Mouse (Mus musculus) lung, embryonic 14.5 days (tissue): ENCODE measurements around the gene Prkag1. TPM values are rescaled to one million over a fixed set of nuclear protein-coding genes. Genes with fewer than 3 reads are reported as not detected.

Source experiments
- ATAC-seq: fragments of 200-750 bp; cut with Nextera tagmentation; 2 replicates; pipeline ENCODE4 v1.8.0; 2017; ENCODE audit warnings: mild to moderate bottlenecking, moderate TSS enrichment, moderate library complexity; ENCODE audit not compliant: insufficient read depth
- DNase-seq: peaks from one replicate; pipeline ENCODE4 v3.0.0-alpha.2; 2015
- H3K27ac ChIP-seq: fragments of 300-500 bp; sonication (generic); 2 replicates; pipeline ENCODE4 v1.5.1; 2014; ENCODE audit warnings: low read depth, mild to moderate bottlenecking, moderate library complexity
- H3K27me3 ChIP-seq: fragments of 300-500 bp; sonication (generic); 2 replicates; pipeline ENCODE4 v1.6.1; 2014; ENCODE audit warnings: low read length, control low read depth; ENCODE audit not compliant: insufficient read depth
- H3K36me3 ChIP-seq: fragments of 300-500 bp; sonication (generic); 2 replicates; pipeline ENCODE4 v1.6.1; 2014; ENCODE audit warnings: control low read depth; ENCODE audit not compliant: insufficient read depth
- H3K4me1 ChIP-seq: fragments of 300-500 bp; sonication (generic); 2 replicates; pipeline ENCODE4 v1.6.1; 2014; ENCODE audit warnings: antibody characterized with exemption, control low read depth; ENCODE audit not compliant: insufficient read depth
- H3K4me2 ChIP-seq: fragments of 300-500 bp; sonication (generic); 2 replicates; pipeline ENCODE4 v1.6.1; 2014; ENCODE audit warnings: mild to moderate bottlenecking
- H3K4me3 ChIP-seq: fragments of 300-500 bp; sonication (generic); 2 replicates; pipeline ENCODE4 v1.5.1; 2014; ENCODE audit warnings: low read depth, low read length
- H3K9ac ChIP-seq: fragments of 300-500 bp; sonication (generic); 2 replicates; pipeline ENCODE4 v1.6.1; 2014
- H3K9me3 ChIP-seq: fragments of 300-500 bp; sonication (generic); 2 replicates; pipeline ENCODE4 v1.6.1; 2016; ENCODE audit warnings: low read depth, low read length, control low read depth
- CTCF ChIP-seq: IDR thresholded peaks from 2 replicates; pipeline ENCODE4 v1.5.1; 2016; ENCODE audit warnings: antibody characterized with exemption, low read depth
- WGBS: fragments of 180-500 bp; shearing (Covaris S2); extraction: QIAGEN DNeasy Blood & Tissue Kit; methylation state at CpG from one replicate; pipeline ENCODE4 v1.1.7; 2014; 5-methylcytosine and 5-hydroxymethylcytosine counted together
- polyA plus RNA-seq: library from polyadenylated mRNA; unstranded; fragments of >200 nt; fragmentation: Nextera tagmentation; extraction: Ambion mirVana; gene quantifications from 2 replicates; pipeline ENCODE4 v1.2.1, GENCODE M21; 2014

Prkag1 gene
- polyA plus RNA-seq, 1 experiment from 2014 or later = 93.4 TPM

GRCm38 (mm10) chr15:98869342-98870178 is 38.2 kb upstream of the Prkag1 start:
- H3K4me1 ChIP-seq = peaks cover 19% of the 10 kb centered on the region
- H3K4me3 ChIP-seq = peak overlapping the region; percentile 73
- peak overlapping the region; percentile 98 for H3K4me2 ChIP-seq
- no peak for TF ChIP-seq CTCF
- peaks cover 21% of the 10 kb centered on the region for H3K36me3 ChIP-seq
- no peak overlapping the region; the same call in 1 of the 2 replicates for H3K27ac ChIP-seq
- no peak for ATAC-seq
- no peaks in the 10 kb centered on the region for H3K9me3 ChIP-seq
- H3K27me3 ChIP-seq = no peaks in the 10 kb centered on the region
- peak overlapping the region; percentile 90 for H3K9ac ChIP-seq
- WGBS = 6% methylated on average over 8 of the region's 8 CpGs
- no peak for DNase-seq

GRCm38 (mm10) chr15:98868346-98869063 is 37.2 kb upstream of the Prkag1 start:
- Histone ChIP-seq H3K9me3 (no peaks in the 10 kb centered on the region), H3K27ac (peak overlapping the region; percentile 1; the same call in 1 of the 2 replicates), H3K27me3 (no peaks in the 10 kb centered on the region), H3K4me1 (peaks cover 19% of the 10 kb centered on the region), H3K4me3 (peak overlapping the region; percentile 73), H3K9ac (peak overlapping the region; percentile 90), H3K36me3 (peaks cover 32% of the 10 kb centered on the region), H3K4me2 (peak overlapping the region; percentile 98)
- no peak for DNase-seq
- WGBS = 27% methylated on average over 11 of the region's 11 CpGs
- ATAC-seq = no peak
- TF ChIP-seq CTCF = no peak

DNA sequence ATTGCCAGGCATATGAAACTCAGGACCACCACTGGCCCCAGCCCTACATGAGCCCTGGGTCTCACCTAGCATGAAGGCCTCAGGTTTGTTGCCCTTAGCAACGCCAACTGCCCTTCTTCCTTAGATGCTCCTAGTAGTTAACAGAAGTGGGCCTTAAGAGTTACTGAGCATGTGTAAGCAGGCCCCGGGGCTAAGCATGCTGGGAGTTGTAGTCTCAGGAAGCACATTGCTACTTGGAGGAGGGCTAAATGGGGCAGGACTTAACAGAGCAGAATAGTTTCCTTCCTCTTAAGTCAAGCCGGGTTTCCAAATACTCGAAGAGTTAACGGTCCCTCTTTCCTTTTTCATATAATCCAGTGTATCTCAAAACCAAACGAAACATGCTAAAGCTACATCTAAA is 36.0 kb upstream of the Prkag1 start:
- DNase-seq = peak; percentile 71
- no peak for ATAC-seq
- Histone ChIP-seq H3K36me3 (peaks cover 44% of the 10 kb centered on the region), H3K27ac (no peak overlapping the region), H3K4me3 (no peak overlapping the region), H3K9ac (no peak overlapping the region), H3K4me1 (peaks cover 19% of the 10 kb centered on the region), H3K27me3 (no peaks in the 10 kb centered on the region), H3K4me2 (peak overlapping the region; percentile 98), H3K9me3 (no peaks in the 10 kb centered on the region)
- TF ChIP-seq CTCF = no peak
- WGBS = 46% methylated on average over 6 of the region's 6 CpGs

DNA sequence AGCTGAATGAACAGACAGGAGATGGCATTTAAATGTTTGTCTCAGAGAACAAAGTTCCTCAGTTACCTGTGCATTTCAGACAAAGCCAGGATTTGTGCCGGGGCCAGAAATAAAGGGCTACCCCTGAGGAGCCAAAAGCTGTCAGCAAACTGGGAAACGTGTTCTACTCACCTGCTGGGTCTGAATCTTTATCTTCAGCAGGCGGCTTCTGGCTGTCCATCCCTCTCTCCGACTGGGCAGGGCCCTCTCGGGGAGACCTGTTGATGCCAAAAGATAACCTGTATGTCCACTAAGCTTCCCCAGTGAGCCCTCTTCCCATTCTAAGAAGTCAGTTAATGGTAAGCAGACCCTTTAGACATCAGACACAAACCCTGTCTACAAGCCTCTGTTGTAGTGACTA is 35.2 kb upstream of the Prkag1 start:
- Histone ChIP-seq H3K4me3 (no peak overlapping the region), H3K4me2 (no peak overlapping the region), H3K27me3 (no peaks in the 10 kb centered on the region), H3K27ac (no peak overlapping the region), H3K9ac (no peak overlapping the region), H3K9me3 (no peaks in the 10 kb centered on the region), H3K36me3 (peaks cover 52% of the 10 kb centered on the region), H3K4me1 (peaks cover 19% of the 10 kb centered on the region)
- WGBS = 84% methylated on average over 5 of the region's 5 CpGs
- no peak for ATAC-seq
- TF ChIP-seq CTCF = no peak
- DNase-seq = no peak

GRCm38 (mm10) chr15:98865771-98866170 is 34.5 kb upstream of the Prkag1 start:
- Histone ChIP-seq H3K9me3 (no peaks in the 10 kb centered on the region), H3K4me3 (no peak overlapping the region), H3K27ac (no peak overlapping the region), H3K4me1 (peaks cover 19% of the 10 kb centered on the region), H3K9ac (no peak overlapping the region), H3K36me3 (peaks cover 59% of the 10 kb centered on the region), H3K4me2 (no peak overlapping the region), H3K27me3 (no peaks in the 10 kb centered on the region)
- DNase-seq = no peak
- ATAC-seq = no peak
- 91% methylated on average over 8 of the region's 8 CpGs for WGBS
- TF ChIP-seq CTCF = no peak

- H3K9ac ChIP-seq = no peak overlapping the region
- H3K27ac ChIP-seq = no peak overlapping the region
- DNase-seq = no peak
- H3K4me2 ChIP-seq = no peak overlapping the region
- H3K9me3 ChIP-seq = no peaks in the 10 kb centered on the region
- no peak for ATAC-seq
- H3K27me3 ChIP-seq = no peaks in the 10 kb centered on the region
- no peak for TF ChIP-seq CTCF
- peaks cover 67% of the 10 kb centered on the region for H3K36me3 ChIP-seq
- no peak overlapping the region for H3K4me3 ChIP-seq
- 94% methylated on average over 6 of the region's 6 CpGs for WGBS
- peaks cover 19% of the 10 kb centered on the region for H3K4me1 ChIP-seq
Observed at GRCm38 (mm10) chr15:98864951-98865350, 33.6 kb upstream of the Prkag1 start.

DNA sequence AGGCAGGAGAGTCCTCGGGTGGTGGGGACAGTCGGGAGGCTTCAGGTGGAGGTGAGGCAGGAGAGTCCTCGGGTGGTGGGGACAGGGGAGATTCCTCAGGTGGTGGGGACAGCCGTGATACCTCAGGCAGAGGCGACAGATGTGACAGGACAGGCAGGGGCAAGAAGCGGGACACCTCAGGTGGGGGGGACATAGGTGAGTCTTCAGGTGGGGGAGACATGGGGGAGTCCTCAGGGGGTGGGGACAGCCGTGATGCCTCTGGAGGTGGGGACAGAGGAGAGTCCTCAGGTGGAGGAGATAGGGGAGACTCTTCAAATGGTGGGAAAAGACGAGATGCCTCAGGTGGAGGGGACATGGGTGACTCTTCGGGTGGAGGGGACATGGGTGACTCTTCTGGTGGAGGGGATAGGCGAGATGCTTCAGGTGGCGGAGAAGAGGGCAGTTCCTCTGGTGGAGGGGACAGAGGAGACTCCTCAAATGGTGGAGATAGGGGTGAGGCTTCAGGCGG is 32.2 kb upstream of the Prkag1 start:
- Histone ChIP-seq H3K27me3 (no peaks in the 10 kb centered on the region), H3K4me3 (no peak overlapping the region), H3K4me2 (no peak overlapping the region), H3K4me1 (peaks cover 12% of the 10 kb centered on the region; the same call in 1 of the 2 replicates), H3K9me3 (no peaks in the 10 kb centered on the region), H3K27ac (no peak overlapping the region), H3K9ac (no peak overlapping the region), H3K36me3 (peaks cover 82% of the 10 kb centered on the region)
- no peak for TF ChIP-seq CTCF
- no peak for ATAC-seq
- DNase-seq = no peak
- whole genome bisulfite sequencing = 83% methylated on average over 12 of the region's 12 CpGs
